Mouse (Mus musculus): ENCODE data around the gene Alg9. TPM values are rescaled to one million over a fixed set of nuclear protein-coding genes. Genes with fewer than 3 reads are reported as not detected.

Alg9 gene
- 25.6 TPM for polyA plus RNA-seq (2017; shearing (Covaris generic))

DNA sequence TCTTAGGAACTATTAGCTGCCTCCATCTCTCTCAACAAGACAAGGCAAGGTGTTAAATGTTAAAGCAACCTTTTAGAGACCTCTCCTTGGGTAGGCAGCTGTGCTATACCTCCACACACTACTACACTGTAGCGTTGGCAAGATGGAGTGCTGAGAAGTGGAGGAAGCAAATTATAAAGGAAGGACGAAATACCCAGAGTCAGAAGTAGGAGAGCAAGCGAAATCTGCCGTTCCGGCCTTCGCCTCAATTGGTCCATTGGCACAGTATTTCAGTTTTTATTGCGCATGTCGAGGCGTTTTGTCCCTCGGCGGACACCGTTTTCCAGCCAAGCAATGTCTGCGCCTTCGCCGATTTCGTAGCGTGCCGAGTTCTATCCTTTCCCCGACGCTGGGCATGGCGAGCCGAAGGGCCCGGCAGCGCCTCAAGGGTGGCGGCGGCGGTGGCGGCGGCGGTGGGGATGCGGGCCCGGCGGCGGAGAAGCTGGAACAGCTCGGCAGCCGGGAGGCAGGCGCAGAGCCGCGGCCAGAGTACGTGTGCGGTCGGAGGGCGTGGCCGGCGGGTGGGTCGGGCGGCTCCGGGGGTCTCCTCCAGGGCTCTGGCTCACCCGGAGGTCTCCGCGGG is at the start of gene Alg9, which contains the start of gene 1110032A03Rik:
Alg9 (plus strand) TSS at position 29 of the 622 bp plus-strand sequence.
1110032A03Rik (minus strand) TSS at position 530 of the 622 bp plus-strand sequence.

GRCm38 (mm10) chr9:50738914-50739870 is 35.6 kb upstream of the Alg9 start, which contains the start of gene Dixdc1:
TSS of gene Dixdc1 (minus strand) at chr9:50739517.

DNA sequence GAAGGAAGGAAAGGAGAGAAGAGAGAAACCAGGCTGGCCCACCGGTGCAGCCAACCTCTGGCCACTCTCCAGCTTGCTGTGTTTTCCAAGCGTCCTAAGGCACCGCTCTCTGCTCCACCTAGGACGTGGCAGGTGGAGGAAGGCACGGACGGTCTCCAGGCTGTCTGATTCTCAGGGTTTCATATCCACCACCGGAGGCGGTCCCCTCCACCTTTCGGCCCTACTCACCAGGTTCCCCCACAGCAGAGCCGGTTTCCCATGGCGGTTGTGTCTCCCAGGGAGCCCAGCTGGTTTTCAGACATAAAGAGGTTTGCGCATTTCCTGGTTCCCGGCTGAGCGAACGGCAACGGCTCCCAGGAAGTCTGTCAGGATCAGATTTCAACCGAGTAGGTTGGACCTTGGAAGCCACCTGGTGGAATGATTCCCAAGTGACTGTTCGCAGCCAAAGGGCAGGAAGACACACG is 28.6 kb upstream of the Alg9 start, which contains the start of gene 2310030G06Rik:
2310030G06Rik (minus strand) TSS at position 323 of the 464 bp plus-strand sequence.

DNA sequence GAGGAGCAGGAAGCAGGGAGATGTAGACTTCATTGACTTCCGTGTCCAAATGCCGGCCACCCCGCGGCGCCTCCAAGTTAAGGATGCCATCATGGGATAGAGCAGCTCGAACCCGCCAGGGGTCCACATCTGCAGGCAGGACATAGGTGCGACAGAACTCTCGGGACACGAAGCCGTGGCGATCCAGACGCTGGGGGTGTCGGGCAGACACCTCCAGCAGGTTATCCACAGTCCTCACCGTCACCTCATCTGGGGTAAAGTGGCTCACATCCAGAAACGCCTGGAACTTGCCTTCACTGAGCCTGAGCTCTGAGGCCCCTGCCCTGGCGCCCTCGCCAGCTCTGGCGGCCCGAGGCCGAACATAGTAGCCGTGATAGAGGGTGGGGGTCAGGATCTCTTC is 23.5 kb upstream of the Alg9 start, which contains the start of gene Cryab:
Cryab (plus strand) TSS at position 3 of the 400 bp plus-strand sequence.

GRCm38 (mm10) chr9:50752054-50752602 is 22.7 kb upstream of the Alg9 start, which contains the start of gene Hspb2:
TSS of gene Hspb2 (minus strand) at chr9:50752354.

GRCm38 (mm10) chr9:50768107-50769002 is 6.5 kb upstream of the Alg9 start, which contains the start of gene Fdxacb1:
TSS of gene Fdxacb1 (plus strand) at chr9:50768236.

DNA sequence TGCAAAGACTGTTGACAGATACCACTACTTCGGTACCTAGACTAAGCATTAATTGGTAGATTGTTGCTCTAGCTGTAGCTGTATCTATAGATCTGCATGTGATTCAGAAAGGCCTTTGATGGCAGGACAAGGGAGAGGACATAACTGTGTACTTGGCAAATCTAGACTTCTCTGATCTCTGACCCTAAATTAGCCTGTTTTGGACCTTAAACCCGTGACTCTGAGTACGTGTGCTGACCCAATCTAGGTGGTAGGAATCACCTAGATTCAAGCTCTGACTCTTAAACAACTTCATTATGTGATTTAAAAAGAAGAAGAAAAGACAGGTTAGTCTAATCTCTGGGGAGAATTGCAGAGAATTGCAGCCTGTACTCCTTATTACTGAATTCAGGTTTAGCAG is 70.3 kb downstream of the Alg9 start, which contains the start of gene Ppp2r1b:
Ppp2r1b (plus strand) TSS at position 221 of the 400 bp plus-strand sequence.

Other genes starting within 250 kb of the Alg9 start
- gene Pts, start 246.3 kb upstream of the Alg9 start, polyA plus RNA-seq (2017; shearing (Covaris generic)), result 135 TPM
- 3.1 TPM for gene Il18, start 220.2 kb upstream of the Alg9 start, polyA plus RNA-seq (2017; shearing (Covaris generic))
- gene Bco2, start 219.8 kb upstream of the Alg9 start, polyA plus RNA-seq (2017; shearing (Covaris generic)), result 0.68 TPM
- gene Tex12, start 213.7 kb upstream of the Alg9 start, polyA plus RNA-seq (2017; shearing (Covaris generic)), result 0.18 TPM
- gene Sdhd, start 171.2 kb upstream of the Alg9 start, polyA plus RNA-seq (2017; shearing (Covaris generic)), result 161 TPM
- 99.1 TPM for gene Timm8b, start 171.1 kb upstream of the Alg9 start, polyA plus RNA-seq (2017; shearing (Covaris generic))
- not detected for gene Pih1d2, start 157.7 kb upstream of the Alg9 start, polyA plus RNA-seq (2017; shearing (Covaris generic))
- gene Nkapd1, start 157.6 kb upstream of the Alg9 start, polyA plus RNA-seq (2017; shearing (Covaris generic)), result 24.1 TPM
- 44.4 TPM for gene Dlat, start 115.2 kb upstream of the Alg9 start, polyA plus RNA-seq (2017; shearing (Covaris generic))
- gene Dixdc1, start 35.5 kb upstream of the Alg9 start, polyA plus RNA-seq (2017; shearing (Covaris generic)), result 0.26 TPM
- gene 2310030G06Rik, start 28.5 kb upstream of the Alg9 start, polyA plus RNA-seq (2017; shearing (Covaris generic)), result not detected
- not detected for gene Cryab, start 23.7 kb upstream of the Alg9 start, polyA plus RNA-seq (2017; shearing (Covaris generic))
- gene Hspb2, start 22.7 kb upstream of the Alg9 start, polyA plus RNA-seq (2017; shearing (Covaris generic)), result not detected
- gene Fdxacb1, start 6.8 kb upstream of the Alg9 start, polyA plus RNA-seq (2017; shearing (Covaris generic)), result 7.4 TPM
- 16.7 TPM for gene 1110032A03Rik, start 501 bp downstream of the Alg9 start, polyA plus RNA-seq (2017; shearing (Covaris generic))
- gene Ppp2r1b, start 70.3 kb downstream of the Alg9 start, polyA plus RNA-seq (2017; shearing (Covaris generic)), result 79.0 TPM
- 36.6 TPM for gene Sik2, start 234.1 kb downstream of the Alg9 start, polyA plus RNA-seq (2017; shearing (Covaris generic))